Mouse (Mus musculus) right cerebral cortex, postnatal 10 days (tissue): ENCODE data around the gene Ccdc106.

ENCODE experiments used
- DNase-seq, 2 experiments: peaks; one replicate each; pipeline ENCODE4 v3.0.0; 2021; ENCODE audit warnings: low spot score in 2 of 2

Gene Ccdc106

DNA sequence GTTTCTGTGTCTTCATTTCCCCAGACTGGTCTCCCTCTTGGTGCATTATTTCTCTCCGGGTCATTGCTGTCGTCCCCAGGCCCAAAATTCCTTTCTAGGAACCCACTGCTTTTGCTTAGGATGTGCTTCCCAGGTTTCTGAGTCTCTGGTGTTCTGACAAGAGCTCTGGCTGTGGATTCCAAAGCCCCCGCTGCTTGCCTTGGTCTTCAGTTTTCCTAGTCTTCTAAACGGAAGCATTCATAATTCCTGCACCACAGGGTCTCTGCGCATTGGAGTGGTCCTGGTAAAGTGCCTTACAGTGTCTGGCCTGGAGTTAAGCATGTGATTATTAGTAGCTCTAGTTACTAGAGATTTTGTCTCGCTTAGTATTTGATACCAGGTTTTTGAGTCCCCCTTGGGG, 60.5 kb downstream of the Ccdc106 start:
- no peak for DNase-seq

DNA sequence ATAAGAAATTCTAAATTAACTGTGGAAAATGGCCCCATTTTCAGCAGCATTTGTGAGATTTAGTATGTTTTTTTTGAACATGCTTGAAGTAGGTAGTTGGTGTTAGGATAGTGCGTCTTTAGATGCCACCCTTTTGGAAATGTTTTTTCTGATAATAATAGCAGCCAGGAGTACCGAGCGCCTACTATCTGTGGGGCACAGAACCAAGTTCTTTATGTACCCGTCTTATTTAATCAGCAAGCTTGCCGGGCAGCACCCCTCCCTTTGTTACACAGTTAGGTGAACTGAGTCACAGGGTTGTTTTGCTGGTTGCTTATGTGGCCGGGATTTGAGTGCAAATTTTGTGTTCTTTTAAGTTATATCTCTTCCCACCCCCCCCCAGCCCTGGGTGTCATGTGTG, 60.9 kb downstream of the Ccdc106 start:
- no peak for DNase-seq

DNA sequence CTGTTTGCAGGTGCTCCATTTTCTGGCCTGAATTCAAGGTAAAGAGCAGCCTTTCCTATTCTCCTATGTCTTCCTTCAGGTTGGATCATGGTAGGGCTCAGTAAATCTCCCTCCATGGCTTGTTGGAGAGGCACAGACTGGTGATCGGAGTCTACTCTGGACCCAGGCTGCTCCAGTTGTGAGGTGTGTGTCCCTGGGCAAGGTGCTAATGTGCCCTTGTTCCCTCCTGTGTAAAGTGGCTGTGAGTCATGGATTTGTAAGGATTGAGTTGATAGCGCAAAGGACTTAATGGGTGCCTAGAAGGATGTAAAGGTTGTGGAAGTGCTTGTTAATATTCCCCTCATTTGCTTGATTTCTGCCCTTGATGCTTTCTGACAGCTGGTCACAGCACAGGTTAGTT, 61.6 kb downstream of the Ccdc106 start:
- no peak for DNase-seq

- no peak for DNase-seq
Measured at GRCm38 (mm10) chr7:5083325-5084105, 63.2 kb downstream of the Ccdc106 start.

DNA sequence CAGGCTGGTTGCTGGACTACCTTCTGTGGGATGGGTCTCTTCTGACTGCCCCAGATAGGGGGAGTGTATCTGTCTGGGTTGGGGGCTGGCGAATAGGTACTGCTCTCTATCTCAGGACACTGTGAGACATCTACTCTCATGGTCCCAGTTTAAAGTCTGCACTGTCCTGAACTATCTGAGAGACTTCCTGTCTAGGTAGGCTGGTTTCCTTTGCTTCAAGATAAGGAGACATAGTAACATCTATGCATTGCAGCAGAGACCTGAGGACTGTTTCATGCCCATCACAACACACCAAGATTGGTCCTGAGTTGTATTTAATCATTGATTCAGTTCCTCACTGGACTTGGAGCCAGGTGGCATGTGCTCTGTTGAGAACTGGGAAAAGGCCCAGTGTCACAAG, 65.2 kb downstream of the Ccdc106 start:
- no peak for DNase-seq

- DNase-seq = no peak
Measured at GRCm38 (mm10) chr7:5086921-5087440, 66.6 kb downstream of the Ccdc106 start.

DNA sequence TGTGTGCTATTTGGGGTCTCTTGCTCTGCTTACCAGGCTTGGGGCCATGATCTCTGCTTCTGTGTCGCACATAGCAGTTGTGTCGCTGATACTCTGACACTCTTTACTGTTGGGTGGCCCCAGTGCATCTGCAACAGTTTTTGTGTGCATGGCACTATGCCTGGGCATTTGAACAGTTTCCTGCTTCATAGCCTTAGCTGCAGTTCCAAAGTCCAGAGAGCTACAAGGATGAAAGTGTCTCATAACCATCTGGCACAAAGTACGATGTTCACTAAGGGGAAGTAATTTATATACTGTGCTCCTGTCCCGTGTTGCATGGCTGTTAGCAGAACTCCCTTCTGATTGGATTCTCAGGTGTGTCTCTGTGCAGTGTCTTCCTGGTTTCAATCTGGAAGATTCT, 67.5 kb downstream of the Ccdc106 start:
- DNase-seq = no peak

DNA sequence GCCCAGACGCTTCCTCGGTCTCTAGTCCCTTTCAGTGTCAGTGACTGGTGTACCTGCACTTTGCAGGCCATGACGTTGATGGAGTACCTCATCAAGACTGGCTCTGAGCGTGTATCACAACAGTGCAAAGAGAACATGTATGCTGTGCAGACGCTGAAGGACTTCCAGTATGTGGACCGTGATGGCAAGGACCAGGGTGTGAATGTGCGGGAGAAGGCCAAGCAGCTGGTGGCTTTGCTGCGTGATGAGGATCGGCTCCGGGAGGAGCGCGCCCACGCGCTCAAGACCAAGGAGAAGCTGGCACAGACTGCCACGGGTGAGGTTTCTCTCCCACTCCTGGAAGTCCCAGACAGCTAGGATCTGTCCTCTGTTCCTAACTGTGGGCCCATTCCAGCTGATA, 69.5 kb downstream of the Ccdc106 start:
- DNase-seq = no peak

DNA sequence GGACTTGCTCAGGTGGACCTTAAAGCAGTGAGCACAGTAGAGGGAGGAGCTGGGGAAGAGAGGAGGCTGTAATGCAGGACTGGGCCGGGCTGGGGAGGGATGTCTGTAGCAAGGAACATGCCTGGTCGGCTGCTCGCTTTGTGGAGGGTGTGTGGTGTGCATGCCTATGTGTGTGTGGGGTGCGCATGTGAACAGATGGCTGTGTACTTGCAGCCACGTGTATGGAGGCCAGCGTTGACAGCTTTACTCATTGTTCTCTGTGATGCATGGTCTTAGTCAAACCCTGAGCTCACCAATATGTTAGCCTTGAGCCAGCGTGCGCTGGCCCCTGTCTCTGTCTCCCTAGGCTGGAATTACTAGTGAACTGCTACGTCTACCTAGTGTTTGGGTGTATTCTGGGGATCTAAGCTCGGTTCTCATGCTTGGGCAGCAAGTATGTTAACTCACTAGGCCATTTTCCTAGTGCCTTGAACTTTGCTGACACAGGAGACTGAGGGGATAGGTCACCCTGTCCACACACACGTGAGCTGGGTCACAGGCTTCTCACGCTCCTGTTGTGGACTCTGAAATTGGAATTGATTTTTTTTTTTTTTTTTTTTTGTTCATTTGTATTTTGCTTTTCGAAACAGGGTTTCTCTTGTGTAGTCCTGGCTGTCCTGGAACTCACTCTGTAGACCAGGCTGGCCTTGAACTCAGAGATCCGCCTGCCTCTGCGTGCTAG, 70.8 kb downstream of the Ccdc106 start:
- DNase-seq = peak in 1 of 2 experiments; percentile 29

- peak in 1 of 2 experiments; percentile 18 for DNase-seq
Measured at GRCm38 (mm10) chr7:5092381-5092780, 72.0 kb downstream of the Ccdc106 start.

GRCm38 (mm10) chr7:5092831-5093510, 72.6 kb downstream of the Ccdc106 start:
- peak in 1 of 2 experiments; percentile 26 for DNase-seq

DNA sequence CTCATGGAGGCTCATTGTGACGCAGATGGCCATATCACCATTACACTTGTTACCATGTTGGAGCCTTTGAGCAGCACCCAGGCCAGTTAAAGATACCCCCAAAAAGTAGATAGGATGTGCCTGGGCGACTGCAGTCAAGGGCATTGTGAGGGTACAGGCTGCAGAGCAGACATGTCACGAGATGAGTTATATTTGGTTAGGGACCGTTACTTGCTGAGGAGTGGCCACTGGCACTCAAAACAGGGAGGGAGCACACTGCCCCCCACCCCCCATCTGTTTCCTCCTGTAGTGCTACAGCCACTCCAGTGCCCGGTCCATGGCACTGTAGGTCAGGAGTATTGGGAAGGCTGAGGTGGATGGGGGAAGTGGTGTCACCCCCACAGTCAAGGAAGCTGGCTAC, 78.4 kb downstream of the Ccdc106 start:
- DNase-seq = no peak

GRCm38 (mm10) chr7:5099796-5100195, 79.4 kb downstream of the Ccdc106 start:
- DNase-seq = no peak

DNA sequence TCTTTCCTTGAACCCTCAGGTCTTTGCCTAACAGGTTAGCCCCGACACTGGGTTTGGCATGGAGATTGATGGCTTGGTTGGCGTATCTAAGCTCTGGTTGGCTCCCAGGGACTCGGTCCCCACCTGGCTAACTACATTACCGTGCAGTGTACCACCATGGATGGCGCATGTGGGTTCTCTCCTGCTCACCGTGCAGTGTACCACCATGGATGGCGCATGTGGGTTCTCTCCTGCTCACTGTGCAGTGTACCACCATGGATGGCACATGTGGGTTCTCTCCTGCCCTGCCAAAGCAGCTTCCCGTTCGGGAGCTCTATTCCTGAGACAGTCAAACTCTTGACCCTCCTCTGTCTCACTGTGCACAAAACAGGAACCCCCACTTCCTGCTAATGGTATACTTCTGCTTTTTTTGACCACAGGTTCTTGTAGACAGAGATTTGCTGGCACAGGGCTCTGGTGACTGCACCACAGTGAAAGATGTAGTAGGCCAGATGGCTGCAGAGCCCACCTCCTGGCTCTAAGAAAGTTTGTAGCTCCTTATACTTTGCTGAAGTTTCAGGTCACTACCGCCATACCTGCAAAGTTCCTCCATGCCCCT, 80.8 kb downstream of the Ccdc106 start:
- DNase-seq = peak in 1 of 2 experiments; percentile 57

- no peak for DNase-seq
Measured at GRCm38 (mm10) chr7:5102564-5102963, 82.2 kb downstream of the Ccdc106 start.

DNA sequence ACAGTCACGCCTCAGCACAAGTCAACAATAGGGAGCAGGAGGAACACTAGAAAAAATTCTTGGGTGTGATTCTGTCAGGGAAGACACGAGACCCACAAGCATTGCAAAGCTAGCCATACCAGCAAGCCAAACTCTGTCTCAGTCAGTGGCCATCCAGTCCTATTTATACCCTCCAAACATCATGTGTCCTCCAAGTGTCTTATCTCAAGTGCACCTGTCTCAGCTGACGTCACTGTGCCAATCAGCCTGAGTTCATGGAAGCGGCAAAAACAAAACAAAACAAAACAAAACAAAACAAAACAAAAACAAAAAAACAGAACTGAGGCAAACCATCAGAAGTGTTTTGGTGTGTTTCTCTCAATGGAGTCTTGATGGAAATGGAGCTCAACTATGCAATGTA, 87.9 kb downstream of the Ccdc106 start:
- DNase-seq = no peak

GRCm38 (mm10) chr7:5109301-5109700, 88.9 kb downstream of the Ccdc106 start:
- DNase-seq = no peak
